Mouse (Mus musculus) frontal cortex, adult 2 months (tissue): ENCODE measurements around the gene Hells. TPM values are rescaled to one million over a fixed set of nuclear protein-coding genes. Genes with fewer than 3 reads are reported as not detected.

Experiments
- DNase-seq, 2 experiments: peaks; one replicate each; pipeline ENCODE4 v3.0.0; 2022; ENCODE audit warnings: low spot score in 1 of 2; ENCODE audit errors: extremely low spot score in 1 of 2
- polyA plus RNA-seq: library from polyadenylated mRNA; depleted of rRNA; stranded (reverse); fragments of >200 nt; gene quantifications from 2 replicates; pipeline ENCODE4 v1.2.3, GENCODE M21; 2012; rRNA removed

The Hells gene
- polyA plus RNA-seq, 1 experiment, result 2.8 TPM

GRCm38 (mm10) chr19:39006715-39007114 is 76.0 kb downstream of the Hells start, which contains the start of gene Cyp2c55:
TSS of gene Cyp2c55 (plus strand) at chr19:39007019.
- DNase-seq, result no peak

Other genes with a start within 250 kb of the Hells start
- gene Noc3l, start 111.7 kb upstream of the Hells start, polyA plus RNA-seq, result 9.7 and 10.2 TPM in 2 replicates
- gene Tbc1d12, start 94.3 kb upstream of the Hells start, polyA plus RNA-seq, result 8.4 and 9.1 TPM in 2 replicates
- 0.08 TPM in 1 of 2 replicates, not detected in the other for gene Cyp2c55, start 76.1 kb downstream of the Hells start, polyA plus RNA-seq
- not detected in 2 replicates for gene Cyp2c65, start 130.1 kb downstream of the Hells start, polyA plus RNA-seq
- gene Cyp2c66, start 183.0 kb downstream of the Hells start, polyA plus RNA-seq, result not detected in 2 replicates